Mouse (Mus musculus): ENCODE measurements at regions not wholly inside any gene's neighbourhood (a gene's known extent, or its start where the extent isn't known, plus 50 kb on each side); places are given as distances from the start of the nearest gene placed in this dataset.

- no peak for TF ChIP-seq CTCF (IDR thresholded peaks at IDR 0.05; ENCODE audit: extremely low read depth, insufficient read depth, low read length)
- no peak for TF ChIP-seq POLR2A (IDR thresholded peaks at IDR 0.05; ENCODE audit: extremely low read depth, insufficient read depth, low read length)
Observed at GRCm38 (mm10) chr7:70029311-70029710, 337.2 kb downstream of the Nr2f2 start.

Data from cortical plate, adult 2 months (tissue).